Mouse (Mus musculus): ENCODE data around the gene Fam186a. TPM values are rescaled to one million over a fixed set of nuclear protein-coding genes. Genes with fewer than 3 reads are reported as not detected.
"Not testable (repeated sequence)": the region's sequence is repeated elsewhere in the genome, so short reads cannot be mapped to it uniquely, and the experiment has no call there.

Fam186a gene
- polyA plus RNA-seq, 1 experiment from 2014 or later = not detected

DNA sequence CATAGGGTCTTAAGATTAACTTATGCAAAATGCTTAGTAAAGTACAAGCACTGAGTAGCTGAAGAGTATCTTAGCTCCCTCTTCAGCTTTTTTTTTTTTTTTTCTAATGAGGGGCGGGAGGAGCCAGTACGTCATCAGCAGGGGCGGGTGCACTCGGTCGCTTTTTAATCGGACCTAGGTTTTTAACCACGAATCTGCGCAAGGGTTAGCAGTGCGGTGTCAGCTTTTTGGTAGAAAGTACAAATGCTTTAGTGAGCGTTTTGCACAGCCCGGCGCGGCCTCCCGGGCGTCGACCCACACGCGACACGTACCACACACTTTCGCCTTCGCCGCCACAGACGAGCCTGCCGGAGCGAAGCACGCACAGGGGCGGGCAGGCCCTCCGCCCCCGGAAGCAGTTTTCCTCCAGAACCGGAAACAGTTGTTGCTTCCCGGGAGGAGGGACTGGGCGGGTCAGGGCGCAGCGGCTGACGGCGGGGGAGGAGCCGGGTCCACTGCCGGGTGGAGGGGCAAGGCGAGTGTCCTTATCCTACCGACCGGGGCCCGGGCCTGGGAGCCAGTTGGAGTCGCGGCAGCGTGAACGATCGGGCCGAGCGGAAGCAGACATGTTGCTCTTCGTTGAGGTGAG lies 5.6 kb upstream of the Fam186a start:
- H3K4me3 ChIP-seq = peak overlapping the region; percentile 87
- peak overlapping the region; percentile 58 for H3K4me2 ChIP-seq
- no peaks in the 10 kb centered on the region for H3K36me3 ChIP-seq
- no peaks in the 10 kb centered on the region for H3K27me3 ChIP-seq
- WGBS = under 1% methylated on average over 50 of the region's 50 CpGs
- ATAC-seq (ENCODE audit: borderline replicate concordance, extremely low read depth, low FRiP score, low TSS enrichment) = peak; percentile 98
- peak overlapping the region; percentile 97 for H3K27ac ChIP-seq
- H3K9me3 ChIP-seq = no peaks in the 10 kb centered on the region
- peak overlapping the region; percentile 76 for H3K9ac ChIP-seq
- peaks cover 3% of the 10 kb centered on the region; the same call in 1 of the 2 replicates for H3K4me1 ChIP-seq

DNA sequence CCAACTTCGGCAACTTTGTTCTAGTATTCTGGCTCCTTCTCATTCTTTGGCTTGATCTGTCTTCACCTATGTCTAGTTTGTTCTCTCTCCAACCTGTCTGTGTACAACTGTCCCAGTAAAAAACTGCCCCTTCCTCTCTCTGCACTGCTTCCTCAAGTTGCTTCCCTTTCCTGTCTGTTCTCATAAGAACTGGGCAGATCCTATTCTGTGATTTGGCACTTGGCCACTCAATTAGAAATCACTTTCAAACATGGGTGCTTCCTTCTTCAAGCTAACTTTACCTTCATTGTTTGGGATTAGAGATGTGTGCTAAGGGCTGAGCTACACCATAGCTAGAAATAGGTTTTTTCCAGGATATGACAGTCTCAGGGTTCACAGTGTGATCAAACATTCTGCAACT lies 3.7 kb upstream of the Fam186a start:
- H3K27ac ChIP-seq = peak overlapping the region; percentile 31; the same call in 1 of the 2 replicates
- H3K27me3 ChIP-seq = no peaks in the 10 kb centered on the region
- ATAC-seq (ENCODE audit: borderline replicate concordance, extremely low read depth, low FRiP score, low TSS enrichment) = no peak
- H3K4me2 ChIP-seq = no peak overlapping the region
- H3K9ac ChIP-seq = no peak overlapping the region
- no peaks in the 10 kb centered on the region for H3K36me3 ChIP-seq
- peaks cover 3% of the 10 kb centered on the region; the same call in 1 of the 2 replicates for H3K4me1 ChIP-seq
- H3K9me3 ChIP-seq = no peaks in the 10 kb centered on the region
- WGBS = 90% methylated on average over 1 of the region's 1 CpGs
- H3K4me3 ChIP-seq = no peak overlapping the region

DNA sequence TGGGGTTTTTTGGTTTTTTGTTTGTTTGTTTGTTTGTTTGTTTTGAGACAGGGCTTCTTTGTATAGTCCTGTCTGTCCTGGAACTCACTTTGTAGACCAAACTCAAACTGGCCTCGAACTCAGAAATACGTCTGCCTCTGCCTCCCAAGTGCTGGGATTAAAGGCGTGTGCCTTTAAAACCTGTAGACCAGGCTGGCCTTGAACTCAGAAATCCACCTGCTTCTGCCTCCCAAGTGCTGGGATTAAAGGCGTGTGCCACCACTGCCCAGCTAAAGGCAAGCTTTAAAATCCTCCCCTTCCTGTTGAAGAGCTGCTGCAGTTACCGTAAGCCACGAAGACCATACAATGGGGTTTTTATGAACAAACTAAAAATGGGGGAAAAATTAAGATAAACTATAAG lies 2.9 kb upstream of the Fam186a start, which contains the start of gene Larp4:
Gene Larp4 (plus strand): TSS at position 301 of the 400 bp plus-strand sequence.
- Histone ChIP-seq H3K27ac (peak within 1 kb of the TSS; percentile 31; the same call in 1 of the 2 replicates), H3K4me1 (peaks cover 10% of the 10 kb centered on the region; the same call in 1 of the 2 replicates)
- not testable (repeated sequence) for H3K36me3 ChIP-seq; H3K27me3 ChIP-seq; H3K4me2 ChIP-seq; H3K9ac ChIP-seq; H3K4me3 ChIP-seq; ATAC-seq (ENCODE audit: borderline replicate concordance, extremely low read depth, low FRiP score, low TSS enrichment); H3K9me3 ChIP-seq
- 88% methylated on average over 6 of the region's 6 CpGs for WGBS

GRCm38 (mm10) chr15:99965103-99965775 lies 1.6 kb downstream of the Fam186a start:
- Histone ChIP-seq H3K4me2 (no peak overlapping the region), H3K27me3 (no peaks in the 10 kb centered on the region), H3K27ac (no peak overlapping the region), H3K4me1 (0 out of 2 replicates have a peak, but pooled peaks cover 8% of the 10 kb centered on the region), H3K4me3 (no peak overlapping the region), H3K9me3 (no peaks in the 10 kb centered on the region), H3K36me3 (no peaks in the 10 kb centered on the region), H3K9ac (no peak overlapping the region)
- 0 out of 2 replicates have a peak, but pooled peaks have one; percentile 39 for ATAC-seq (ENCODE audit: borderline replicate concordance, extremely low read depth, low FRiP score, low TSS enrichment)
- 75% methylated on average over 8 of the region's 8 CpGs for WGBS

DNA sequence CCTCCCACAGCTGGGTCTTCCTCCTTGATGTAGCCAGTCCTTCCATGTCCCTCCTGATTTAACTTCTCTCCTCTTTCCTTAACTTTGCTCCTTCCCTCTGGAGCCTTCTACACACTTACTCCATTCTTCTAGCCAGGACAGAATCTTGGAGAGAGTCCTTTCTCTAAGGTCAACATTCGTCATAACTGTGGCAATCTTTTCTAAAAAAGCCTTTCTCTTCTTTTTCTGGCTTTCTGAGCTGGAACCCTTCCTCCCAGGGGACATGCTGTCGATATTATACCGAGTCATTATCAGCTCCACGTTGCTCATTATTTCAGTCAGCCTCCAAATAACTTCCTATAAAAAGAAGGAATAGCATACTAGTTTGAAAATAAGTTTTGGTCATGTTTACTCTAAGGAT lies 11.5 kb downstream of the Fam186a start:
- H3K36me3 ChIP-seq = no peaks in the 10 kb centered on the region
- no peak overlapping the region for H3K4me2 ChIP-seq
- ATAC-seq (ENCODE audit: borderline replicate concordance, extremely low read depth, low FRiP score, low TSS enrichment) = no peak
- no peak overlapping the region for H3K4me3 ChIP-seq
- no peak overlapping the region for H3K9ac ChIP-seq
- H3K27ac ChIP-seq = no peak overlapping the region
- no peaks in the 10 kb centered on the region for H3K27me3 ChIP-seq
- WGBS = 59% methylated on average over 4 of the region's 4 CpGs
- no peaks in the 10 kb centered on the region for H3K9me3 ChIP-seq
- no peaks in the 10 kb centered on the region for H3K4me1 ChIP-seq

- WGBS = 57% methylated on average over 4 of the region's 4 CpGs
- ATAC-seq (ENCODE audit: borderline replicate concordance, extremely low read depth, low FRiP score, low TSS enrichment) = no peak
- Histone ChIP-seq H3K36me3 (no peaks in the 10 kb centered on the region), H3K9me3 (no peaks in the 10 kb centered on the region; the same call in 1 of the 2 replicates), H3K4me3 (no peak overlapping the region), H3K9ac (no peak overlapping the region), H3K4me2 (no peak overlapping the region), H3K27ac (no peak overlapping the region), H3K4me1 (no peaks in the 10 kb centered on the region), H3K27me3 (no peaks in the 10 kb centered on the region)
Measured at GRCm38 (mm10) chr15:99940970-99941630, 25.8 kb downstream of the Fam186a start.

GRCm38 (mm10) chr15:99940426-99940825 lies 26.4 kb downstream of the Fam186a start:
- Histone ChIP-seq H3K27ac (no peak overlapping the region), H3K9ac (no peak overlapping the region), H3K27me3 (no peaks in the 10 kb centered on the region), H3K4me2 (no peak overlapping the region), H3K9me3 (no peaks in the 10 kb centered on the region; the same call in 1 of the 2 replicates), H3K4me3 (no peak overlapping the region), H3K4me1 (no peaks in the 10 kb centered on the region), H3K36me3 (no peaks in the 10 kb centered on the region)
- WGBS = 40% methylated on average over 2 of the region's 2 CpGs
- 0 out of 2 replicates have a peak, but pooled peaks have one; percentile 35 for ATAC-seq (ENCODE audit: borderline replicate concordance, extremely low read depth, low FRiP score, low TSS enrichment)

DNA sequence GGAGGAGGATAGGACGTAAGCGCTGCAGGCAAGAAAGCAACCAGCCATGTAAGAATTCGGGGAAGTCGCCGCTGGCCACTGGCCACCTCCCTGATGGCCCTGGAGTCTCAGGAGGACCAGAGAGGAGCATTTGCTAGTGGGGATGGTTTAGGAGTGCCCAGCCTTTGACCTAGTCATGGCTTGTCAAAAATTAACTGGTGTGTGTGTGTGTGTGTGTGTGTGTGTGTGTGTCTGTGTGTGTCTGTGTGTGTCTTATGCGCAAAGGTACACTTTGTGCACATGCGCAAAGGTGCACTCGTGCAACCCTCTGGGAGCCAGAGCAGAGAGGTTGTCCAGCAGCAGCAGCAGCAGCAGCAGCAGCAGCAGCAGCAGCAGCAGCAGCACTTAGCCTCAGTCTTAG lies 29.0 kb downstream of the Fam186a start:
- no peaks in the 10 kb centered on the region for H3K9me3 ChIP-seq
- no peaks in the 10 kb centered on the region for H3K4me1 ChIP-seq
- WGBS = 76% methylated on average over 8 of the region's 8 CpGs
- no peaks in the 10 kb centered on the region for H3K36me3 ChIP-seq
- no peak overlapping the region for H3K4me3 ChIP-seq
- H3K4me2 ChIP-seq = no peak overlapping the region
- no peaks in the 10 kb centered on the region for H3K27me3 ChIP-seq
- H3K9ac ChIP-seq = no peak overlapping the region
- no peak for ATAC-seq (ENCODE audit: borderline replicate concordance, extremely low read depth, low FRiP score, low TSS enrichment)
- H3K27ac ChIP-seq = no peak overlapping the region

GRCm38 (mm10) chr15:99936659-99937058 lies 30.2 kb downstream of the Fam186a start:
- Histone ChIP-seq H3K4me3 (no peak overlapping the region), H3K4me2 (no peak overlapping the region), H3K9ac (no peak overlapping the region), H3K36me3 (no peaks in the 10 kb centered on the region), H3K9me3 (no peaks in the 10 kb centered on the region), H3K27ac (no peak overlapping the region), H3K4me1 (0 out of 2 replicates have a peak, but pooled peaks cover 3% of the 10 kb centered on the region), H3K27me3 (no peaks in the 10 kb centered on the region)
- ATAC-seq (ENCODE audit: borderline replicate concordance, extremely low read depth, low FRiP score, low TSS enrichment) = no peak
- 93% methylated on average over 3 of the region's 3 CpGs for WGBS

DNA sequence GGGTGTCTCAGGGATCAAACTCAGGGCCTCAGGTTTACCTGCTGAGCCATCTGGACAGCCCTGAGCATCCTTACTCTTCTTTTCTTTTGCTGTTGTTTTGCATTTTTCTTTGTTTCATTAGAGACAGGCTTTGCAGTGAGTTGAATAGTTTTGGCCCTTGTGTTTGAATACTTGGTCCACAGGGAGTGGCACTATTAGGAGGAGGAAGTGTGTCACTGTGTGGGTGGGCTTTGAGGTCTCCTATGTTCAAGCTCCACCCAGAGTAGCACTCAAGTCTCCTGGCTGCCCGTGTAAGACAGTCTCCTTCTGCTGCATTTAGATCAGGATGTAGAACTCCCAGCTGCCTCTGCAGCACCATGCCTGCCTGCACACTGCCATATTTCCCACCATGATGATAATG lies 32.4 kb downstream of the Fam186a start:
- Histone ChIP-seq H3K36me3 (no peaks in the 10 kb centered on the region), H3K4me2 (no peak overlapping the region), H3K27ac (no peak overlapping the region), H3K4me1 (0 out of 2 replicates have a peak, but pooled peaks cover 6% of the 10 kb centered on the region), H3K27me3 (no peaks in the 10 kb centered on the region), H3K9me3 (no peaks in the 10 kb centered on the region), H3K9ac (no peak overlapping the region), H3K4me3 (no peak overlapping the region)
- ATAC-seq (ENCODE audit: borderline replicate concordance, extremely low read depth, low FRiP score, low TSS enrichment) = no peak
- 35% methylated on average over 1 of the region's 1 CpGs for WGBS

GRCm38 (mm10) chr15:99931231-99931630 lies 35.6 kb downstream of the Fam186a start:
- Histone ChIP-seq H3K9me3 (no peaks in the 10 kb centered on the region), H3K27ac (no peak overlapping the region), H3K4me2 (no peak overlapping the region), H3K27me3 (no peaks in the 10 kb centered on the region), H3K4me1 (0 out of 2 replicates have a peak, but pooled peaks cover 6% of the 10 kb centered on the region), H3K9ac (no peak overlapping the region), H3K4me3 (no peak overlapping the region), H3K36me3 (no peaks in the 10 kb centered on the region)
- 51% methylated on average over 8 of the region's 8 CpGs for WGBS
- peak; percentile 49; the same call in 1 of the 2 replicates for ATAC-seq (ENCODE audit: borderline replicate concordance, extremely low read depth, low FRiP score, low TSS enrichment)
